Comparison of ENCODE assay signal across 14 mouse cellular contexts in genomic region chr13:72816856-72817255, GRCm38 (mm10).
DNase-seq lines count a peak whose midpoint lies in the region; ATAC-seq lines count a peak whose summit lies in the region.
"Had no signal": no experiment of that assay in that cellular context is flagged by ENCODE, and none has a peak within 500 bp of the region (broad histone marks: within the 10 kb centered on the region; RNA-seq: fewer than 3 reads in every experiment).

No protein-coding gene starts in this region.

- H3K9me3 ChIP-seq in heart, embryonic 10.5 days, result no peaks in the 10 kb centered on the region
- no peaks in the 10 kb centered on the region for H3K9me3 ChIP-seq in forebrain, embryonic 14.5 days (replicated peaks; ENCODE audit: control insufficient read depth, low read length)
- H3K9me3 ChIP-seq in midbrain, embryonic 11.5 days (ENCODE audit: control insufficient read depth, low read length), result no peaks in the 10 kb centered on the region
- H3K9me3 ChIP-seq: embryonic facial prominence, embryonic 13.5 days; liver, embryonic 15.5 days had no signal

- DNase-seq in heart, embryonic 10.5 days (ENCODE audit: low spot score), result peak; percentile 75
- DNase-seq in heart, postnatal 10 days, result no peak
- peak; percentile 15 for DNase-seq in ES-CJ7 (ENCODE audit: low read depth, low spot score)
- DNase-seq in forebrain, embryonic 14.5 days (ENCODE audit: low spot score), result no peak
- peak; percentile 91 for DNase-seq in midbrain, embryonic 11.5 days (ENCODE audit: low spot score, missing footprints)
- DNase-seq in cerebellum, postnatal 25 days, result no peak
- no peak for DNase-seq in adrenal gland, postnatal 36 days
- DNase-seq in spleen, adult 12 weeks (ENCODE audit: low spot score), result no peak
- DNase-seq: cerebellum, adult 18-20 months; gastrocnemius, postnatal 36 days; kidney, postnatal 14 days had no signal

- H3K4me3 ChIP-seq in heart, embryonic 10.5 days, result peak overlapping the region; percentile 43; the same call in 1 of the 2 replicates
- no peak overlapping the region for H3K4me3 ChIP-seq in forebrain, embryonic 14.5 days (ENCODE audit: low read depth, low read length)
- H3K4me3 ChIP-seq in midbrain, embryonic 11.5 days (ENCODE audit: low read depth, low read length), result peak overlapping the region; percentile 13; the same call in 1 of the 2 replicates
- H3K4me3 ChIP-seq: embryonic facial prominence, embryonic 13.5 days; liver, embryonic 15.5 days had no signal

- no peaks in the 10 kb centered on the region for H3K36me3 ChIP-seq in heart, embryonic 10.5 days
- no peaks in the 10 kb centered on the region for H3K36me3 ChIP-seq in forebrain, embryonic 14.5 days (ENCODE audit: control insufficient read depth, insufficient read depth, low read length)
- no peaks in the 10 kb centered on the region for H3K36me3 ChIP-seq in midbrain, embryonic 11.5 days (ENCODE audit: control insufficient read depth, insufficient read depth, low read length)
- H3K36me3 ChIP-seq: embryonic facial prominence, embryonic 13.5 days; liver, embryonic 15.5 days had no signal

- peaks cover 48% of the 10 kb centered on the region for H3K27me3 ChIP-seq in heart, embryonic 10.5 days (ENCODE audit: insufficient read depth, poor library complexity, severe bottlenecking)
- peaks cover 26% of the 10 kb centered on the region for H3K27me3 ChIP-seq in forebrain, embryonic 14.5 days (replicated peaks; ENCODE audit: control insufficient read depth, insufficient read depth, low read length)
- H3K27me3 ChIP-seq in midbrain, embryonic 11.5 days (ENCODE audit: control insufficient read depth, insufficient read depth, low read length), result peaks cover 3% of the 10 kb centered on the region; the same call in 1 of the 2 replicates

- no peak overlapping the region for H3K9ac ChIP-seq in forebrain, embryonic 14.5 days (ENCODE audit: low read length)
- H3K9ac ChIP-seq in midbrain, embryonic 11.5 days (ENCODE audit: low read length), result peak overlapping the region; percentile 2; the same call in 1 of the 2 replicates
- H3K9ac ChIP-seq: embryonic facial prominence, embryonic 13.5 days; liver, embryonic 15.5 days had no signal

- peaks cover 24% of the 10 kb centered on the region for H3K4me1 ChIP-seq in heart, embryonic 10.5 days
- no peaks in the 10 kb centered on the region for H3K4me1 ChIP-seq in forebrain, embryonic 14.5 days (ENCODE audit: control insufficient read depth, insufficient read depth, low read length)
- H3K4me1 ChIP-seq in midbrain, embryonic 11.5 days (ENCODE audit: control insufficient read depth, insufficient read depth, low read length), result peaks cover 38% of the 10 kb centered on the region
- H3K4me1 ChIP-seq: liver, embryonic 15.5 days had no signal

- peak overlapping the region; percentile 37; the same call in 1 of the 2 replicates for H3K4me2 ChIP-seq in forebrain, embryonic 14.5 days (ENCODE audit: low read length)
- H3K4me2 ChIP-seq in midbrain, embryonic 11.5 days, result peak overlapping the region; percentile 40
- H3K4me2 ChIP-seq: embryonic facial prominence, embryonic 13.5 days; liver, embryonic 15.5 days had no signal

- no peak for ATAC-seq in forebrain, embryonic 14.5 days
- ATAC-seq in midbrain, embryonic 11.5 days (ENCODE audit: low FRiP score), result no peak
- ATAC-seq: inflammation-experienced regulatory T-cells, adult 6 months had no signal

- intact Hi-C loops in heart, postnatal 10 days (cut with DNase I), result no loop called here

- WGBS in heart, embryonic 10.5 days, result 9% methylated on average over 8 of the region's 8 CpGs
- WGBS in forebrain, embryonic 14.5 days, result 10% methylated on average over 8 of the region's 8 CpGs
- 9% methylated on average over 8 of the region's 8 CpGs for WGBS in midbrain, embryonic 11.5 days

- H3K27ac ChIP-seq in heart, embryonic 10.5 days, result peak overlapping the region; percentile 36; the same call in 1 of the 2 replicates
- no peak overlapping the region for H3K27ac ChIP-seq in forebrain, embryonic 14.5 days (ENCODE audit: low read depth, low read length)
- peak overlapping the region; percentile 28 for H3K27ac ChIP-seq in midbrain, embryonic 11.5 days (ENCODE audit: low read depth, low read length)
- H3K27ac ChIP-seq: embryonic facial prominence, embryonic 13.5 days; liver, embryonic 15.5 days had no signal

Comparison
In these comparisons a context has a peak if more than half of its experiments do, and no peak if none do; other contexts are left out.
1. DNase-seq: peak in heart, embryonic 10.5 days (single experiment), ES-CJ7 (single experiment) and midbrain, embryonic 11.5 days (single experiment); none in heart, postnatal 10 days (0 of 2), forebrain, embryonic 14.5 days (single experiment), cerebellum, postnatal 25 days (0 of 2), adrenal gland, postnatal 36 days (0 of 2) and spleen, adult 12 weeks (single experiment).